In the genomic region with DNA sequence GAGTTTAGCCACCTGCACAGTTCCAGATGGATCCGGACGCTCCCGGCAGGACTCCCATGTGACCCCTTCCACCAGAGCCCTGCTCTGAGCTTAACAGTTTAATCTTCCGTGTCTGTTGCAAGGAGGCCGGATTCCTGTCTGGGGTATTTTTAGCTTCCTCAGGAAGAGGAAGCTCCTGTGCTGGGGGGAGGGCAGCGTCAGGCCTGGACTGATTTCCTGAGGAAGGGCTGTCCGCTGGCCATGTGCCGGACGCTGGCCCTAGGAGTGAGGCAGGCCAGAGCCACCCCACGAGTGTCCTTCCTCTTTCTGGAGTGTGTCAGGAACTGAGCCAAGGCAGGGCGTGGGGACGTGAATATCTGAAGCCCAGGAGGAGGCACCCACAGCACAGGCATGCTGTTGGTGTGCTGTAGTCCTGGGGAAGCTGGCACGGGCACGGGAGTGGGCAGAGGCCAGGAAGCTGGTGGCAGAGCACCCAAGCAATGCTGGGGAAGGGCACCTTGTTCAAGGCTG, we compare ENCODE assay signal across 8 mouse cellular contexts. TPM values are rescaled to one million over a fixed set of nuclear protein-coding genes. Genes with fewer than 3 reads are reported as not detected.
DNase-seq lines count a peak whose midpoint lies in the region; ATAC-seq and TF ChIP-seq lines count a peak whose summit lies in the region.

No protein-coding gene starts in this region.

- TF ChIP-seq CTCF in brain, embryonic 14.5 days (IDR thresholded peaks at IDR 0.05; ENCODE audit: borderline replicate concordance, extremely low read depth, insufficient read depth, insufficient read length): no peak
- no peak for TF ChIP-seq CTCF in testis, adult 2 months (IDR thresholded peaks at IDR 0.05; ENCODE audit: control insufficient read depth, insufficient read depth, insufficient replicate concordance, low read depth, low read length)

- no peak overlapping the region for H3K9ac ChIP-seq in forebrain, embryonic 14.5 days (ENCODE audit: low read length)
- no peak overlapping the region for H3K9ac ChIP-seq in neural tube, embryonic 12.5 days

- 0 out of 2 replicates have a peak overlapping the region, but pooled peaks have one; percentile 14 for H3K27ac ChIP-seq in forebrain, embryonic 14.5 days (ENCODE audit: low read depth, low read length)
- H3K27ac ChIP-seq in neural tube, embryonic 12.5 days: 0 out of 2 replicates have a peak overlapping the region, but pooled peaks have one; percentile 26
- peak overlapping the region; percentile 46 for H3K27ac ChIP-seq in testis, adult 2 months (ENCODE audit: control insufficient read depth, insufficient read depth, low read depth, low read length)

- 63% methylated on average over 14 of the region's 14 CpGs for WGBS in forebrain, embryonic 14.5 days
- 57% methylated on average over 14 of the region's 14 CpGs for WGBS in neural tube, embryonic 12.5 days

- H3K36me3 ChIP-seq in forebrain, embryonic 14.5 days (ENCODE audit: control insufficient read depth, insufficient read depth, low read length): peaks cover 30% of the 10 kb centered on the region
- peaks cover 24% of the 10 kb centered on the region for H3K36me3 ChIP-seq in neural tube, embryonic 12.5 days
- no peaks in the 10 kb centered on the region for H3K36me3 ChIP-seq in testis, adult 2 months (ENCODE audit: control insufficient read depth, insufficient read depth, low read length)

- no peak for TF ChIP-seq POLR2A in brain, embryonic 14.5 days (IDR thresholded peaks at IDR 0.05; ENCODE audit: borderline replicate concordance, extremely low read depth, insufficient read depth, insufficient read length, poor library complexity, severe bottlenecking)
- no peak for TF ChIP-seq POLR2A in testis, adult 2 months (IDR thresholded peaks at IDR 0.05; ENCODE audit: control insufficient read depth, low read depth, low read length)

- ATAC-seq in forebrain, embryonic 14.5 days: no peak
- ATAC-seq in neural tube, embryonic 12.5 days (ENCODE audit: low FRiP score, low read depth): no peak

- DNase-seq in B cell, adult 2 months: peak; percentile 45 to 47
- DNase-seq in brain, embryonic 14.5 days (ENCODE audit: low read depth): peak; percentile 60
- DNase-seq in forebrain, embryonic 14.5 days (ENCODE audit: low spot score): peak; percentile 24
- peak; percentile 95 for DNase-seq in heart, postnatal 10 days
- peak; percentile 94 to 96 for DNase-seq in kidney, postnatal 36 days
- DNase-seq in lung, adult 18-20 months: peak; percentile 94 to 96

- intact Hi-C loops in heart, postnatal 10 days (cut with DNase I): loop anchor here (2.0 kb wide), 1 partner anchor 52 kb away; no protein-coding TSS in a partner anchor

- peaks cover 23% of the 10 kb centered on the region for H3K4me1 ChIP-seq in forebrain, embryonic 14.5 days (ENCODE audit: control insufficient read depth, insufficient read depth, low read length)
- peaks cover 45% of the 10 kb centered on the region for H3K4me1 ChIP-seq in neural tube, embryonic 12.5 days
- no peaks in the 10 kb centered on the region; the same call in 1 of the 2 replicates for H3K4me1 ChIP-seq in testis, adult 2 months (ENCODE audit: control insufficient read depth, insufficient read depth, low read length)

- H3K4me3 ChIP-seq in forebrain, embryonic 14.5 days (ENCODE audit: low read depth, low read length): no peak overlapping the region
- no peak overlapping the region for H3K4me3 ChIP-seq in neural tube, embryonic 12.5 days
- H3K4me3 ChIP-seq in testis, adult 2 months (ENCODE audit: control insufficient read depth, low read depth, low read length): no peak overlapping the region

- no peaks in the 10 kb centered on the region for H3K27me3 ChIP-seq in forebrain, embryonic 14.5 days (replicated peaks; ENCODE audit: control insufficient read depth, insufficient read depth, low read length)
- no peaks in the 10 kb centered on the region for H3K27me3 ChIP-seq in neural tube, embryonic 12.5 days (replicated peaks)
- H3K27me3 ChIP-seq in testis, adult 2 months (ENCODE audit: control insufficient read depth, insufficient read depth, low read length): no peaks in the 10 kb centered on the region

- no peaks in the 10 kb centered on the region for H3K9me3 ChIP-seq in forebrain, embryonic 14.5 days (replicated peaks; ENCODE audit: control insufficient read depth, low read length)
- no peaks in the 10 kb centered on the region for H3K9me3 ChIP-seq in neural tube, embryonic 12.5 days

- no peak overlapping the region for H3K4me2 ChIP-seq in forebrain, embryonic 14.5 days (ENCODE audit: low read length)
- no peak overlapping the region for H3K4me2 ChIP-seq in neural tube, embryonic 12.5 days (replicated peaks)

RNA-seq across cellular contexts. Expression of a gene that starts 36.3 kb away (rescaled TPM):
- 230 and 297 TPM in 2 replicates for polyA plus RNA-seq in brain, embryonic 14.5 days (2012; rRNA removed)
- 315 and 338 TPM in 2 replicates for polyA plus RNA-seq in forebrain, embryonic 14.5 days (2014; fragmentation: Nextera tagmentation; extraction: Ambion mirVana)
- total RNA-seq in heart, postnatal 10 days (2021): 1,000 to 10,000 TPM; 1,610 to 1,731 TPM
- 299 and 313 TPM in 2 replicates for polyA plus RNA-seq in neural tube, embryonic 12.5 days (2016; fragmentation: Nextera tagmentation; extraction: Ambion mirVana)
- polyA plus RNA-seq in testis, adult 2 months (2012; rRNA removed): 9.6 and 11.2 TPM in 2 replicates

RNA-seq across cellular contexts. Expression of a gene that starts 54.2 kb away (rescaled TPM):
- polyA plus RNA-seq in brain, embryonic 14.5 days (2012; rRNA removed): 34.8 and 36.1 TPM in 2 replicates
- polyA plus RNA-seq in forebrain, embryonic 14.5 days (2014; fragmentation: Nextera tagmentation; extraction: Ambion mirVana): 17.6 and 18.3 TPM in 2 replicates
- total RNA-seq in heart, postnatal 10 days (2021): 10 to 100 TPM; 20.1 to 24.4 TPM
- 24.7 and 26.3 TPM in 2 replicates for polyA plus RNA-seq in neural tube, embryonic 12.5 days (2016; fragmentation: Nextera tagmentation; extraction: Ambion mirVana)
- polyA plus RNA-seq in testis, adult 2 months (2012; rRNA removed): 3.8 and 5.1 TPM in 2 replicates

Comparison
In these comparisons a context has a peak if more than half of its experiments do, and no peak if none do; other contexts are left out.
1. DNase-seq: peak in every context shown above with its lines; median percentile 95 in heart, postnatal 10 days; 95 in kidney, postnatal 36 days; 95 in lung, adult 18-20 months; 60 in brain, embryonic 14.5 days; 46 in B cell, adult 2 months; 24 in forebrain, embryonic 14.5 days.
2. RNA of a gene that starts 36.3 kb away (polyA plus RNA-seq): 315 to 338 TPM in forebrain, embryonic 14.5 days, 299 to 313 TPM in neural tube, embryonic 12.5 days and 230 to 297 TPM in brain, embryonic 14.5 days; 9.6 to 11.2 TPM in testis, adult 2 months; every median in the first group is over 10 times any median in the second.
3. Peak in every context shown above with its lines, with median percentiles within 50 percentile points of each other: H3K27ac ChIP-seq.